Mouse (Mus musculus): ENCODE results near the gene Atrn.

DNA sequence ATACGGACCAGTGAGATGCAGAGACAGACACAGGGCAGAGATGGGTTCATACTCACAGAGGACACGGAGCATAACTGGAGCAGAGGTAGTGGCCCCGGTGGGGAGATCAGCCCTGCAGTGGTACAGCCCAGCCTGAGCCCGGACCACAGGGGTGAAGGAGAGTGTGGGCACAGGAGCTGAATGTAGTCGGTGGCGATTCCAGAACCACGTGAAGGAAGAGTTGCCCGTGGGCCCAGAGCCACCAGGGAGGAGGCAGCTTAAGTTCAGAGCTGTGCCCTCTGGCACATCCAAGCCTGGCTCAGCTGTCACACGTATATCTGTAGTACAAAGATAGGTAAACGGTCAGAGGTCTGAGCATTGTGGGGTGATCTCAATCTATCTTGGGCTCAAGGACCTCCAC lies 166.2 kb downstream of the Atrn start:
- TF ChIP-seq CTCF (IDR thresholded peaks at IDR 0.05; ENCODE audit: control insufficient read depth, insufficient read depth, insufficient replicate concordance, low read depth, low read length) (no peak), POLR2A (IDR thresholded peaks at IDR 0.05; ENCODE audit: control insufficient read depth, low read depth, low read length) (no peak)
